Mouse (Mus musculus) cerebellum, adult 2 months (tissue): ENCODE data around the gene Pde10a. TPM values are rescaled to one million over a fixed set of nuclear protein-coding genes. Genes with fewer than 3 reads are reported as not detected.

Source experiments
- DNase-seq, 2 experiments: peaks; one replicate each; pipeline ENCODE4 v3.0.0; 2021
- H3K27ac ChIP-seq: fragments of 200-500 bp; 2 replicates; pipeline ENCODE4 v1.5.1; 2012; ENCODE audit warnings: low read length, control low read depth, inconsistent platforms; ENCODE audit not compliant: insufficient read depth
- H3K27me3 ChIP-seq: fragments of 200-500 bp; 2 replicates; pipeline ENCODE4 v1.6.1; 2012; ENCODE audit warnings: inconsistent platforms, mild to moderate bottlenecking, low read length, moderate library complexity; ENCODE audit not compliant: control insufficient read depth, insufficient read depth
- H3K4me1 ChIP-seq: fragments of 200-500 bp; 2 replicates; pipeline ENCODE4 v1.6.1; 2011; ENCODE audit warnings: low read length; ENCODE audit not compliant: control insufficient read depth, insufficient read depth
- H3K4me3 ChIP-seq: fragments of 200-500 bp; replicated peaks from 2 replicates; pipeline ENCODE3; 2011; ENCODE audit warnings: mild to moderate bottlenecking, low read depth, low read length, control low read depth; ENCODE audit not compliant: insufficient read depth
- CTCF ChIP-seq: fragments of 200-500 bp; IDR thresholded peaks from 2 replicates; pipeline ENCODE4 v1.5.1; 2011; ENCODE audit warnings: low read depth, mild to moderate bottlenecking, control low read depth, low read length, moderate library complexity, borderline replicate concordance; ENCODE audit not compliant: insufficient read depth
- POLR2A ChIP-seq: fragments of 200-500 bp; IDR thresholded peaks from 2 replicates; pipeline ENCODE4 v1.6.1; 2011; ENCODE audit warnings: low read length, control low read depth, borderline replicate concordance; ENCODE audit not compliant: insufficient read depth
- WGBS: fragments of 180-500 bp; shearing (Covaris S2); methylation state at CpG from one replicate; pipeline ENCODE4 v1.1.7; 2018; 5-methylcytosine and 5-hydroxymethylcytosine counted together
- polyA plus RNA-seq: library from polyadenylated mRNA; depleted of rRNA; stranded (reverse); fragments of >200 nt; gene quantifications from 2 replicates; pipeline ENCODE4 v1.2.3, GENCODE M21; 2012

Gene Pde10a
- polyA plus RNA-seq, 1 experiment = 40.9 TPM

DNA sequence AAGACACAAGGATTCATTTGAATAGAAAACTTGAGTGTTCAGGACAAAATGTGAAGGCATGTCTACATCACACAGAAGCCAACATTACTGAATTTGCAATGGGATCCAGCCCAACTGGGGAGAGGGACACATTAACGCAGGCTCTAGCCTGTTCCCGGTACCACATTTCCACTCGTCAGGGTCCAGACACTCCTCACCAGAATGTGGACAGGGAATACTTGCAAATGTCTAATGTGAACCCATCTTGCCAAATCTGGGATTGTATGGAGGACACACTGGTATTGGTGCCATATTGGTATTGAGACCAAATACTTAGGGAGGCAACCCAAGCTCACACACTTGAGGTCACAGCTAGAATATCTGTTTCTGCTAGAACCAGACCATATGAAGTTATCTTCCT, 77.8 kb downstream of the Pde10a start:
- no peak overlapping the region for H3K27ac ChIP-seq
- no peaks in the 10 kb centered on the region for H3K27me3 ChIP-seq
- no peak overlapping the region for H3K4me3 ChIP-seq
- TF ChIP-seq CTCF (no peak), POLR2A (no peak)
- peak in 1 of 2 experiments; percentile 10 for DNase-seq
- peaks cover 17% of the 10 kb centered on the region for H3K4me1 ChIP-seq
- 95% methylated on average over 3 of the region's 3 CpGs for WGBS

- no peaks in the 10 kb centered on the region for H3K27me3 ChIP-seq
- WGBS = 66% methylated on average over 5 of the region's 5 CpGs
- TF ChIP-seq POLR2A (no peak), CTCF (no peak)
Observed at GRCm38 (mm10) chr17:8605921-8606320, 80.7 kb downstream of the Pde10a start.

DNA sequence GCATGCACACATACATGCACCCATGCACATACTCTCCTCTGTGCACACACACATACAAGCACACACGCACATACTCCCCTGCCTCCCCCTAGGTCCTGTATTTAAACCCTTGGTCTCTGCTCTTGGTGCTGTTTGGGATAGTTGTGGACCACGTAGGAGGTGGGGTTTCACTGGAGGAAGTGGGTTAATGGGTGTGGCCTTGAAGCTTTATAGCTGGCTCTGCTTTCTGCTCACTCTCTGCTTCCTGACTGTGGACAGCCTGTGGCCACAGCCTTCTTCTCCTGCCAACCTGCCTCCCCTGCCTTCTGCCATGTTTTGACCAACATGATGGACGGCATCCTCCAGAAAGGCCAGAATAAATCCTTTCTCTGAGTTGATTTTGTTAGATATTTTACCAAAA, 81.5 kb downstream of the Pde10a start:
- WGBS = 43% methylated on average over 3 of the region's 3 CpGs
- Histone ChIP-seq H3K4me1 (peaks cover 11% of the 10 kb centered on the region), H3K27me3 (no peaks in the 10 kb centered on the region), H3K4me3 (no peak overlapping the region), H3K27ac (no peak overlapping the region)
- DNase-seq = peak in 1 of 2 experiments; percentile 9
- TF ChIP-seq CTCF (no peak), POLR2A (no peak)

More at GRCm38 (mm10) chr17:8605921-8606320, 80.7 kb downstream of the Pde10a start:
- Histone ChIP-seq H3K4me1 (peaks cover 8% of the 10 kb centered on the region), H3K27ac (no peak overlapping the region), H3K4me3 (no peak overlapping the region)
- peak in 1 of 2 experiments; percentile 6 for DNase-seq

- TF ChIP-seq POLR2A (no peak), CTCF (no peak)
- peak in 1 of 2 experiments; percentile 10 for DNase-seq
- Histone ChIP-seq H3K27me3 (no peaks in the 10 kb centered on the region), H3K27ac (no peak overlapping the region), H3K4me1 (peaks cover 11% of the 10 kb centered on the region), H3K4me3 (no peak overlapping the region)
- WGBS = 83% methylated on average over 4 of the region's 4 CpGs
Observed at GRCm38 (mm10) chr17:8611916-8612315, 86.7 kb downstream of the Pde10a start.

GRCm38 (mm10) chr17:8613882-8614551, 88.8 kb downstream of the Pde10a start:
- Histone ChIP-seq H3K4me3 (no peak overlapping the region), H3K27ac (no peak overlapping the region), H3K4me1 (peaks cover 11% of the 10 kb centered on the region), H3K27me3 (no peaks in the 10 kb centered on the region)
- WGBS = 35% methylated on average over 7 of the region's 7 CpGs
- TF ChIP-seq POLR2A = no peak
- peak; percentile 69 for TF ChIP-seq CTCF
- DNase-seq = peak; percentile 77 to 90

DNA sequence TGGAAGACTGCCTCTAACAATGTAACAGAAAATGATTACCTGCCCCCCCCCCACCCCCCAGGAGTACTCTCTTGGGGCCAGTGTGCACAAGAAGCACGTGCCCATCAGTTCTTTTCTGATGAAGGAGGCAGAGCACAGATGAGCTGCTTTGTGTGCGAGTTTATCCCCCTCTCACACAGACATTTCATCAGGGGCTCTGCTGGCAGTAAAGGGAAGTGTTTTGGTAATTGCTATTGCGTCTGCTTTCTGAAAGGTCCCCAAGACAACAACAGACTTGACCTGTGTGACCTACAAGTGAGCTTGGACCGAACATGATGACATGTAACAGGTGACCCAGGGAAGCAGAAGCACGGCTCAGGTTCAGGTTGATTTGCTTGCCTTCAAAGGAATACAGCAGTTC, 95.2 kb downstream of the Pde10a start:
- Histone ChIP-seq H3K4me1 (peaks cover 17% of the 10 kb centered on the region), H3K4me3 (no peak overlapping the region), H3K27me3 (no peaks in the 10 kb centered on the region), H3K27ac (no peak overlapping the region)
- WGBS = 72% methylated on average over 5 of the region's 5 CpGs
- TF ChIP-seq CTCF (no peak), POLR2A (no peak)
- peak in 1 of 2 experiments; percentile 11 for DNase-seq

GRCm38 (mm10) chr17:8621105-8621504, 95.9 kb downstream of the Pde10a start:
- Histone ChIP-seq H3K4me3 (no peak overlapping the region), H3K4me1 (peaks cover 17% of the 10 kb centered on the region), H3K27me3 (no peaks in the 10 kb centered on the region), H3K27ac (no peak overlapping the region)
- TF ChIP-seq POLR2A = no peak
- TF ChIP-seq CTCF = no peak
- 10% methylated on average over 2 of the region's 2 CpGs for WGBS
- DNase-seq = peak; percentile 37 to 43

GRCm38 (mm10) chr17:8621906-8622305, 96.7 kb downstream of the Pde10a start:
- WGBS = 69% methylated on average over 6 of the region's 6 CpGs
- Histone ChIP-seq H3K27ac (no peak overlapping the region), H3K4me3 (no peak overlapping the region), H3K4me1 (peaks cover 17% of the 10 kb centered on the region), H3K27me3 (no peaks in the 10 kb centered on the region)
- TF ChIP-seq POLR2A = no peak
- no peak for TF ChIP-seq CTCF
- DNase-seq = peak in 1 of 2 experiments; percentile 16
